Mouse (Mus musculus) CD8-positive naive resting alpha-beta T cell, adult 57 days (primary cell): ENCODE results near the gene Olfr750. TPM values are rescaled to one million over a fixed set of nuclear protein-coding genes. Genes with fewer than 3 reads are reported as not detected.

Experiments
- total RNA-seq: library from RNA; stranded (reverse); gene quantifications from one replicate; pipeline ENCODE4 v1.2.4, GENCODE M21; 2023

Gene Olfr750
- not detected for total RNA-seq

DNA sequence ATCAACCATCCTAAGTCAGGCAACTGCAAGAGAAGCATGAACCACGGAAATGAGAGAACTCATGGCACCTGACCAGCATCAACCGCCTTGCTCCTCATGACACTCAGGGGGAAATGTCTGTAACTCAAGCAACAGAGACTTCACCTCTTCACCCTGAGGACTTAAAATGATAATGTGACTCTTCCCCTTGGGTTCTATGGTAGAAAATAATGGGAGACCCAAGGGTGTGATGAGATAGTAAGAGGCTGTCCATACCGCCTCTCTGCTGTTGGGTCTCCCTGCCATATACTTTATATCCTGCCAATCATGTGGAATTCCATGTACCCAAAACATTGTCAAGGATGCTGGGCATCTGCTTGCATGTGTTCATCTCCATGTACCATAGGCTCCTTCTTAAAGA, at the start of gene Olfr750:
Olfr750 (minus strand) TSS at position 101 of the 400 bp plus-strand sequence.

DNA sequence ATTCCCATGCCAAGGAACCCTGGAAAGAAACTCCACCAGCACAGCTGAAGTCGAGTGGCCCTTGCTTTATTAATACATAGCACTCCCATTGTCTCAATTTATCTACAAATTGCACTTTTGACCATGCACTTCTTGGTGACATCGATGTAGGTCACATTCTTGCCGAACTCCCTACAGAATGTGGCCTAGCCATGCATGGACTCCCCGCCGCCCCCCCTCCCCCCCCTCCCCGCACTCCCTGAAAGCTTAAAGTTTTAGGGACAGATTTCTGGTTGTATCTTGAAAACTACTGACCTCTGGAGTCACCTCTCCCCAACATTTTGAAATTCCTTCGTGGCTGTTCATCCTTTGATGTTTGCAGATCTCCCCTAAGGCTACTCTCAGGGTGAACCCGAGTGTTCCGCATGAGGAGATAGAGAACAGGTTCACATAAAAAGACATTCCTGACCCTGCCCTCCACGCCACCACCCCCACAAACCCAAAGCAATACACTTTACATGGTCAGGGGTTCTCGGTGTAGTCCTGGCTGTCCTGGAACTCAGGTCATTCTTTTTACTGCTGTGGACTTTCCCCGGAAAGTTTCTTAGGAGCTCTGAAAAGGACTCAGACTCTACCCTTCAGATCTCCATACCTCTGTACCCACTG, 39.8 kb upstream of the Olfr750 start, which contains the start of gene Eddm3b:
Eddm3b (plus strand) TSS at position 511 of the 645 bp plus-strand sequence.

DNA sequence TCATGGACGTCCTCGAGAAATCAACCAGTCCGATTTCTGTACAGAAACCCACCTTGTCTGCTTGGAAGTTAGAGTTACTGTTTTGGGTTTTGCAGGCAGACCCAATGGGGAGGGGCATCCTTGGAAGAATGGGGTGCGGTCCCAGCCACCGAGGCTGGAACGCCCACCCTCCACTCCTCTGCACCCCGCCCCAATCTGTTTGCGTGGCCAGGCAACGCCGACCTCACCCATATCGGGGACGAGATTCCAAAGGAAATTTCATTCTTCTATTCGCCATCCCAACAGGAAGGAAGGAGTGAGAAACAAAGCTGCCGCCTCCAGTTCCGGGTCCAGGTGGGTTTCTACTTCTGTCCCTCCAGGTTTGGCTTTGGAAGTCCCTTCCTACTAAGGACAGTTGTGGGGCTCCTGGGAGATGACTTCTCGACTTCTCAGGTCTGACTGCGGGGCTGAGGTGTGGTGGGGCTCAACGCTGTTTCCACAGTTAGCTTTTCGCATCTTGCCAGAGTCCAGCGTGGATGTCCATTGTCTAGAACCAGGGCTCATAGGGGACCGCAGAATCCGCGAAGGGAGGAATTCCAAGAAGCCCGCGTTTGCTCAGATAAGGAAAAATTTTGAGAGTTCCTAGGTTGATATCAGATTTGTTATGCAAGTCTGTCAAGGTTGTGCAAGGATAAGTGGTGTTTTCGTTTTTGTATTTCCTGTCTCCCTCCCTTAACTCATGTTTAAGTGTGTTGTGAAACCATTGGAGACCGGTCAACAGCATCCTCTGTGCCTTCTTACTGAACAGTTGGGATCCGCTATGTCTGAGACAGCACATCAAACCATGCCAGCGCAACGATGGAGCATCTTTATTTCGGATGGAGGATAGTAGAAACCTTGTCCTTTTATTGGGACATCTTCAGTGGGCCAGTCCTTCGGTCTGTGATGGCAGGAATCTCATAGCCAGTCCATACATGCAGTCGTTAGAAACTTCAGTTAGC, 17.0 kb upstream of the Olfr750 start, which contains the start of the genes Rnase4 and Ang:
Rnase4 (plus strand) TSS at position 157 of the 980 bp plus-strand sequence.
Ang (plus strand) TSS at position 230 of the 980 bp plus-strand sequence.

DNA sequence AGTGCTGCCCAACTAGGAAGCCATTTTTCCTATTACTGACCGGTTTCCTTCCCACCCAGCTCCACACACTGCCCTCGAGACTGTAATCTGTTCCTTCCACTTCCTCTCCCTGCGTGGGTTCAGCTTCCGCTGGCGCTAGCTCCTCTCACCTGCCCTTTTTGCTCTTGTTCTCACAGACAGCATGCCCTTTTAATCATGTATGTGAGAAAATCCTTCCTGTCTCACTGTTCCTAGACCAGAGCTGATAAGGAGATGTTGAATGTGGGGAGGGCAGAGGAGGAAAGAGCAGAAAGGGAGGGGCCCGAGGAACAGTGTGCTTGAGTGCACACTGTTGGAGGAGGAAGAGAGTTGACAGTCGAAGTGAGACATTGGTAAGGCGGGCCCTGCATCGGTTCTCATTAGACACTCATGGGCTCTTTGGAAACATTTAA, 16.8 kb downstream of the Olfr750 start, which contains the start of gene Rnase12:
Rnase12 (minus strand) TSS at position 261 of the 431 bp plus-strand sequence.

DNA sequence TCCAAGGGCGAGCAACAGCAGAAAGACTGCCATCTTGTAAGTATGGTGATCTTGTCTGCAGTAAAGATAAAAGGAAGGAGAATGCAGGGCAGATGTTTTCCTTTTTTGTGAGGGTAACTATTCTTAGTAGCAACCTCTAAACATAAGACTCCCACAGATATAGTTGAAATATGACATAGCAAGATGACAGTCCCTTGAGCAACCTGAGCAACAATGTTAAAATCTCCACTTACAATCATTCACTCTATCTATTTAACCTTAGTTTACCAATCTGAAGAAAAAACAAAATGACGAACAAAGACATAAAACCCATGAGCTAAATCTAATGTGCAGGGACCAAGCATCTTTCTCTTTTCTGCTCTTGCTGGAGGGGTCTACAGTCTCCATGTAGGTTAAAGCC, 24.2 kb downstream of the Olfr750 start, which contains the start of gene Rnase11:
Rnase11 (minus strand) TSS at position 101 of the 400 bp plus-strand sequence.

DNA sequence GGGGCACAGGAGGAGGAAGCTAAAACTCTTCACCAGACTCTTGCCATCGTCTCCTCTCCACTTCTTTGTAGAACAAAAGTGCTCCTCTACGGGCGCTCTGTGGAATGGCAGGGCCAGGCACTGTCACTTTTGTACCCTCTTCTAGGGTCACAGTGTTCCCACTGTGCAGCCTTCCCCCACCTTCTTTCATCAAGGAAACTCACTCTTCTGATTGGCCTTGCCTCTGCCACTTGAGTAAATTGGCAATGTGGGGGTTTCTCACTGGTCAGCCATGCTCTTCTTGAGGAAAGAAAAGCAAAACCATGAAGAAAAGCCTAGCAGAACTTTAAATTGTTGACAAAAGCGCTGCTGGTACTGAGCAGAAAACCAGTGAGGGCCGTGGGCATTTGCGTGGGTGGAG, 32.5 kb downstream of the Olfr750 start, which contains the start of gene Rnase9:
Rnase9 (minus strand) TSS at position 101 of the 400 bp plus-strand sequence.

Other genes with a start within 250 kb of the Olfr750 start
- 29.3 TPM for gene Tep1, start 203.9 kb downstream of the Olfr750 start, total RNA-seq
- not detected for gene Klhl33, start 176.9 kb downstream of the Olfr750 start, total RNA-seq
- 35.4 TPM for gene Osgep, start 149.5 kb downstream of the Olfr750 start, total RNA-seq
- gene Apex1, start 149.5 kb downstream of the Olfr750 start, total RNA-seq = 43.6 TPM
- gene Pip4p1, start 143.6 kb downstream of the Olfr750 start, total RNA-seq = 86.2 TPM
- gene Pnp, start 143.4 kb downstream of the Olfr750 start, total RNA-seq = 32.1 TPM
- 23.6 TPM for gene Gm49342, start 129.9 kb downstream of the Olfr750 start, total RNA-seq
- 0.58 TPM for gene Pnp2, start 118.4 kb downstream of the Olfr750 start, total RNA-seq
- not detected for gene Rnase10, start 66.7 kb downstream of the Olfr750 start, total RNA-seq
- not detected for gene Rnase9, start 32.6 kb downstream of the Olfr750 start, total RNA-seq
- gene Rnase11, start 24.3 kb downstream of the Olfr750 start, total RNA-seq = not detected
- not detected for gene Rnase12, start 16.8 kb downstream of the Olfr750 start, total RNA-seq
- gene Rnase4, start 16.6 kb upstream of the Olfr750 start, total RNA-seq = 0.37 TPM
- 0.77 TPM for gene Ang, start 16.7 kb upstream of the Olfr750 start, total RNA-seq
- gene Eddm3b, start 40.0 kb upstream of the Olfr750 start, total RNA-seq = not detected
- gene Rnase6, start 49.5 kb upstream of the Olfr750 start, total RNA-seq = 10.3 TPM
- gene Rnase1, start 72.3 kb upstream of the Olfr750 start, total RNA-seq = 3.2 TPM
- not detected for gene Rnase2b, start 87.8 kb upstream of the Olfr750 start, total RNA-seq
- gene Ang2, start 124.7 kb upstream of the Olfr750 start, total RNA-seq = not detected
- gene Ear14, start 129.0 kb upstream of the Olfr750 start, total RNA-seq = not detected
- not detected for gene Rnase2a, start 181.7 kb upstream of the Olfr750 start, total RNA-seq